Mouse (Mus musculus) urinary bladder, postnatal 36 days (tissue): ENCODE data around the gene Zpbp2.

Source experiments
- DNase-seq, 2 experiments: peaks; one replicate each; pipeline ENCODE4 v3.0.0; 2022; ENCODE audit warnings: low spot score in 2 of 2, mixed read lengths in 1 of 2

Gene Zpbp2

DNA sequence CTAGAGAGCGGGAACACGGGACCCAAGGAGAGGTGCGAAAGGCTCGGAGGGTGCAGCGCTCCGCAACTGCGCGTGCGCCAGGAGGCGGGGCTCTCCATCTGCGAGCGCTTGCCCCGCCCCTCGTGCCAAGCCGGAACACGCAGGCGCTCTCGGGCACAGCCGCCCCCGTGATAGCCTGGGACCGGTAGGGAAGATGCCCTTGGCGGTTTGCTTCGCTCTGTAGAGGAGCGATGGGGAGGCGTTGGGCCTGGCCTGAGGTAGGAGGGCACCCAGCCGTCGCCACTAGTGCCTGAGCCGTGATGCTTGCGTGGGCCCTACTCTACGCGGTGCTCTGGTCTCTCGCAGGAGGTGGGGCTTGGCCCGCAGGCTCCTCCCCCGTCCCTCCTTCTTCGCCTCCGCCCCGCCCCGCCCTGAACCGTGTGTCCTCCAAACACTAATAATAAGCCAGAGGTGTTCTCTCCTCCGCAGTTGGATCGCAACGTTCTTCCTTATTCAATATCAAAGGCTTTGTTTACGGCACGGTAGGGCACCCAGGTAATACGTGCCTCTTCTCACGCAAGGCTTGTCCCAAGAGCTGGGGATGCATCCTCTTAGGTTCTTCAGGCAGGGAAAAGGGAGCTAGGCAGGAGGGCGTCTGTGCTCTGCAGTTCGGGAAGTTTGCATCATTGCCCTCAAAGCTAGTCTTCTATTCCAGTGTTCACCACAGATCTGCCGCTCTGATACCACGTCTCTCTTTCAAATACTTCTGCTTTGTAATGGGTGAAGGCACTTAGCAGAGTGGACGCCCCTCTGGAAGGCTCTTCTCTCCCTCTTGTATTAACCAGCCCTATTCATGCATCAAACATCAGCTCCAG is at the start of gene Zpbp2:
TSS of gene Zpbp2 (plus strand) at position 123 of the 854 bp plus-strand sequence.
- DNase-seq, result peak; percentile 89 to 91

DNA sequence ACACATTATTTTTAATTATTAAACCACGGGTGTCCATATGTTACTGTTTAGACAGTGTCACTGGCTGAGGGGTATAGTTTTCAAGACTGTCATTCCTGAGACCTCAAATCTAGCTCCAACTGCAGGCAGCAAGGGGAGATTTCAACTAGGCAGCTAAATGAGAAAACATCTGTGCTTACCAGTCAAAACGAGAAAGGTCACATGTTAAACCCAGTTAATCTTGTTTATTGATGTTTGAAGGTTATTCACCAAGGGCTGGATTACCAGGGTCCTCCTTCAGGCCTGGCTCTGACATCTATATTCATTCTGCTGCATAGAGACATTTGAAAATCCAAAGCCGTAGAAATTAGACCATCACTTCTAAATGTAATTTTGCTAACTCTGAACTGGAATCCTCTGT is 46.0 kb upstream of the Zpbp2 start:
- DNase-seq, result no peak

DNA sequence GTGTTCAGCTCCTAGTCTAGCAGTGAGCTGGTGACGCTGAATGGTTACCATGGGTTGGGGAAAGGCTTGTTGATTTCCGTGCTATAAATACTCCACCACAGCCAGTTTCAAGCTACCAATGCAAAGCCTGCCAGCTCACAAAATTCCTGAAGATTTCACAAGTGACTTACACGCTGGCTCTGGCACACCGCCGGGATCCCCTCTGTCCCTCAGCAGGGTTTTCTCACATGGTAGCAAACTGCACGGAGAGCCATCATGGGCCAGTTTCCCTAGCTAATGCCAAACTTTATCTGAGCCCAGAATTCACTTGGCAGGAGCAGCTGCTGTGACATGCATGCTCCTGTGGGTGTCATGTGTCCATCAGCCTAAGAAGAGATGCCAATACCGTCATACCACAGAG is 41.5 kb upstream of the Zpbp2 start:
- DNase-seq, result peak in 1 of 2 experiments; percentile 57

DNA sequence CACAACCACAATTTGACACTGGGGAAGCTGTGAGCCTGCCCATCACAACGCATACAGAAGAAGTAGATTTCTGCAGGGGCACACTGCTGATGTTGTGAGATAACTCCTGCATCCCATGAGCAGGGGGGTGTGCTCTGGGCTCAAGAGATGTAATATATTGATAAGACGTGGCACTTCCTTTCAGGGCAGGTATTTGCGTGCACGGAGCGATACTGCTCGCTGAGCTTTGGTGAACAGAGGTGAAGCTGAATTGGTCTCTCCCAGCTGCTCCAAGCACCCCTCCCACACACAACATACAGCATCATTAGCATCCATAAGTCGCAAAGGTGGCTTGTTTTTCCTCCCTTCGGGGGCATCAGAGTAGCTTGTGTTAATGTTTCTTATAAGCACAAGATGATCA is 40.8 kb upstream of the Zpbp2 start:
- peak; percentile 15 to 48 for DNase-seq

DNA sequence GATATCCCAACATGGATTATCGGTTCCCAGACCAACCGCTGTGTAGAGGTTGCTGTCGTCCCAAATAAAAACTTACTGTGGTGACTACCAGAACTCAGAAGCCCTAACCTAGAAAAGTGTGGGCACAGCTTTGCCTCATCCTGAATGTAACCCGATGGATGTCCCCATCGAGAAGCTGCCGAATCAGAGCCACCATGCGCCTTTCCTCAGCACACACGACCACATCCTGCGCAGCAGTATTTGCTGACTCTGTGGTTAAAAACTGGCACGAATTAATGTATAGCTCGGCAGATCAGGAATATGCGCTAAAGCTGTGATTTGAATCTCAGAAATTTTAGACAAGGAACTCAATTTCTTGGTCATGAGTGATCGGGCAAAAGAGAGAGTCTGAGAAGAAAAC is 38.0 kb upstream of the Zpbp2 start:
- DNase-seq, result no peak

DNA sequence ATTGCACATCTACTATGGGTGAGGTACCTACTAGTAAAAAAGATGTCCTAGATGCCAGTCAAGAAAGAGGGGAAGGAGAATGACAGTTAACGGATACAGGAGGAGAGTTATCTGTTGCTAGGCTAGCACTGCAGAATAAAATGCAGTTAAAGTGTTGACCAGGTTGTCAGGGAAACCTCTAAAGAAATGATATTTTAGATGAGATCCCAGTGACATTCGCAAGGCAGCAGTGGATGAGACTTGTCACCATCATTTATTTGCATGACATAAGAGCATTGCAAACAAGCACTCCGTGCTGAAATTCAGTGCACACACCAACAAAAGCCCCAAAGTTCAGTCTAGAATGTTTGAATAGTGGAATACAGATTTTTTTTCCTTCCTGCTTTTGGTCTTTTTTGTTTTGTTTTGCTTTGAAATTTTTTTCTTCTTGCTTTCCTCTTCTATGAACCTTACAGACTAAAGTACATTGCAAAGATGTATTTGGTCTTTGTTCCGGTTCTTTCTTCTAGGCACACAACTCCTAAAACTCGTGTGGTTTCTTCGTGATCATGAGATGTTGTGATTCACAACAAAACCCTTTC is 37.5 kb upstream of the Zpbp2 start:
- no peak for DNase-seq

DNA sequence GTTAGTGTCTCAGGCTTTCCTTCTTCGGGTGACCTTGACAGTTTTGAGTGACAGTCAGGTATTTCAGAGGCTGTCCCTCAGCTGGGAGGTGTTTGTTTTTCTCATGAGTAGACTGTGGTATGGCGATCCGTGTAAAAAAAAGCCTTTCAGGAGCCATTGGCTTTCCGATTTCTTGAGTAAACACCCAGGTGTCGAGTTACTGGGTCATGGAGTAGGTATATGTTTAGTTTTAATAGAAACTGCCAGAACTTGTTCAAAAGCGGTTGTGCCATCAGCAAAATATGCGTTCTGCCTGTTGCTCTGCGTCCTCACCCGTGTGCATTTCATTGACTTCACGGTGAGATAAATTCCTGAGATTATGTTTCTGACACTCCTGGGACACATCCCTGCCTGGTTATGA is 30.4 kb upstream of the Zpbp2 start:
- DNase-seq, result peak in 1 of 2 experiments; percentile 21

DNA sequence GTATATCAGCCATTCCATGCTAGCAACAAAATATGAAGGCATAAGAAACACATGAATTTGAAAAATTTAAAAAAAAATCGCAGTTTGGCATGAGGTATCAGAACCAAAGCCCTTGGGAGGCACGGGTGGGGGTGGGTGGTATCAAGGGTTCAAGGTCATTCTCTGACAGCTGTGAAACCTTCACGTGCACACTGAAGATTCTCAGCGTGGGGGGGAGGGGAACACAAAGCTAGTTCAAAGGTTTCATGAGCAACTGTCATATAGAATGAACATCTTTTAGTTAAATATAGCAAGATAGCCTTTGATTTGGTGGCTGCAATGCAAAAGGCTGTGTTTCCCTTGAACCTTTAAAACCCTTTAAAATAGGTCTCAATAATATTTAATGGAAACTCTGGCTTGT is 25.8 kb upstream of the Zpbp2 start:
- no peak for DNase-seq

DNA sequence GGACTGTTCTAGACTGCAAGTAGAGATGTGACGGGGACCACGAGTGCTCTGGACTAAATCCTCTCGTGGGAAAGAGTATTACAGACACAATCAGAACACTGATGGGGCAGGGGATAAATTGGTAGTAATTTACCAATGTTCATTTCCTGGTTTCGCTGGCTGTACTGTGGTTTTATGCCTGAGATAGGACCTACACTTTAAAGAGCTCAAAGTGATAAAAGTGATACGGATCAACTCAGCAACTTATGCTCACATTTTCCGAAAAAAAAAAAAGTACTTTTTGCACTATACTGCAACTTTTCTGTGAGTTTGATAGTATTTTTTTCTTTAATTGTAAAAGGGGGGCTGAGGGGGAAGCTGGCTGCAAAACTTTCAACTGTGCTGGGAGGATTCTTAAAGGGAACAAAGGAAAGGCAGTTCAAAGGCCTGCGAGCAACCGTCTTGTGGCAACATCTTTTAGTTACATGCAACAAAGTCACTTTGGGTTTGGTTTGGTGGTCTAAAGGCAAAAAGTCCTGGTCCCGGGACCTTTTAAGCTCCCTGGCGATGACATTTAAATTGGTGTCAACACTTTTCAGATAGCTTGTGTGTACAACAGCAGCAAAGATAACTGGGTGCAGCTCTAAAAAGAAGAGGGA is 24.0 kb upstream of the Zpbp2 start:
- no peak for DNase-seq

DNA sequence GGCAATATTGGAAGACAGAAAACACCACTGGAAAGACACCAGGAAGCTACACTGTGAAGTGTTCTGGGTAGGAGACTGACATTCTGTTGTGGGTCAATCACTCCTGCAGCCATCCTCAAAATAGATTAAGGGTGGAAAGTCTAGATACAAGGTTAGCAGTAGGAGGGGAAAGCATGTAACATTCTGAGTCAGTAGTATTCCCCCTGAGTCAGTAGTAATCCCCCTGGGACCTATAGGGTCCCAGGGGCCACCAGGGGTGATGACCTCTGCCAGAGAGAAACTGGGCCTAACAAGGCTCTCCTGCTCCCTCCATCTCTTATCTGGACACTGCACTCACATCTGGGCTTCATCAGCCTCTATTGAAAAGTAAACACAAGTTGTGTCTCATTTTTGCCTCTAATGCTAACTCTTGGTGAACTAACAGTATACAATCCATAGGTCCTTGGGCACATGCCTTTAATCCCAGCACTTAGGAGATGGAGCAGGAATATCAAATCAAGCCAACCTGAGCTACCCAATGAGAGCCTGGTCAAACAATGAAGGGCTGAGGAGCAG is 13.3 kb upstream of the Zpbp2 start:
- DNase-seq, result no peak

DNA sequence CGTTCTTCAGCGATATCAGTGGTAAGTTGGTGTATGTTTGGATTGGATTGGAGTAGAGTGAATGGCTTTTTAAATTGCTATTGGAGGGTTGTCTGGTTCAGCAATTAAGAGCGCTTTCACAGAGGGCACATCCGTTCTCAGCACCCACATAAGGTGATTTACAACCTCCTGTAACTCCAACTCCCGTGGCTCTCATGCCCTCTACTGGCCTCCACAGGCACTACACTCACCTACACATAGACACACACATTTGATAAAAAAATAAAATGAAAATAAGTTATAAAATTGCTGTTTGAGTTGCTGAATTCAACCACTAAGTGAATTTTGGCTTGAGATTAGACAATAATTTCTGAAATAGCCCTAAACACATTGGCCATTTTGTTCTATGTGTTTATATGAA is 10.6 kb upstream of the Zpbp2 start:
- DNase-seq, result no peak

DNA sequence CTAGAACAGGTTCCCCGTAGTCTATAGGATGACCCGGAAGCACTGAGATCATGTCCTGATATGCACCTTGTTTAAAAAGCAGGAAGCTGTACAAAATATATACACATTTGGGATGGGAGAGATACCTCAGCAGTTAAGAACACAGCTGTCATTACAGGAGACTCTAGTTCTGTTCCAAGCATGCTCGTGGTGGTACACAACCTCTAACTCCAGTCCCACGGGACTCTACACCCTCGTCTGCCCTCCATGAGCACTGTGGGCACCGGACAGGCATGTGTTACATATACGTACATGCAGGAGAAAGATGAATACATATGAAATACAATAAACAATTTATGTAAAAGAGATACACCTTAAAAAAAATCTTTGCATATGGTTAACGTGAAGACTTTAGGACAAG is 8.3 kb upstream of the Zpbp2 start:
- DNase-seq, result no peak

DNA sequence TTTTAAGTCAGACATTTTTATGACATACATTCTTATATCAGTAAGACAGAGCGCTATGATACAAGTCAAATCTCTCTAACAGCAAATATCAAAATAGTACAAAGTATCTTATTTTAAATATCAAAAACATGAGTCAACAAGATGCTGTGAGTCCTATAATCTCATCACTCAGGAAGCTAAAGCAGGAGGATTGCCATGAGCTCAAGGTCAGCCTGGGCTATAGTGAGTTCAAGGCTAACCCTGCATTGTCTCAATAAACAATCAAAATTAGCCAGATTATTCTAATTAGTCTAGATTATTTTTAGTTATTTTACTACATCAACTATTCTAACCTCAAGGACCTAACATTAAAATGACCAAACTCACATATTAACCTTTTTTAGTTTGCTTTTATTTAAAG is 7.5 kb upstream of the Zpbp2 start:
- no peak for DNase-seq

DNA sequence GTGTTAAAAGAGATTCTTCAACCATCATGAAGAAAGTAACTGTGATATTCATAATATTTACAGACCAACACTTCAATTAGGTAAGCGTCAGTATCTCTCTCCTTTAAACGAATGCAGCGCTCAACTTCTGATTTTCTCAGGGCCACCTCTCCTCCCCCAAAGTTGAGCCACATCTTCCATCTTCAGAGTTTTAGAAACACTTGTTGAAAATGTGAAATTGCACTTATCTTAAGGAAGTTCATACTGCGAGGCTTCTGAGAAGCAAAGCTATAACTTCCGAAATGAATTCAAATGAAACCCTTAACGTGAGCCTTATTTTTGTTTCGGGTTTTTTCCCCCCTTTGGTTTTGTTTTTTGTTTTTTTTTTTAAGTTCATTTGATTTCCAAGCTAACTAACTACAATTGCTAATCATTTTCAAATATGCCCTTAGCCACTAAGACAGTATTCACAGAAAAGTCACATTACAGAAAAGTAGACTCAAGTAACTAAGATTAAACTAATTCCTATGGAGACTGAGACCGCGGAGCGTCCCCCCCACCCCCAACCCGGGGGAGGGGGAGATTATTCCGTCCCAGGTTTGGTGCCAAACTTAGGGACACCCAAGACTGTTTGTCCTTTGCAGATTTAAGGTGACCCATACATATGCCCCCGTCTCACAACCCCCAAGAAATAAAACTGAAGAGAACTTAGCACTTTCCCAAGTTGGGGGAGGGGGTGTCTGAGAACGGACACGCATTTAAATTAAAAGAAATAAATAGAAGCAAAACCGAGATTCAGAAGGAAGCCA is 5.8 kb upstream of the Zpbp2 start:
- no peak for DNase-seq

DNA sequence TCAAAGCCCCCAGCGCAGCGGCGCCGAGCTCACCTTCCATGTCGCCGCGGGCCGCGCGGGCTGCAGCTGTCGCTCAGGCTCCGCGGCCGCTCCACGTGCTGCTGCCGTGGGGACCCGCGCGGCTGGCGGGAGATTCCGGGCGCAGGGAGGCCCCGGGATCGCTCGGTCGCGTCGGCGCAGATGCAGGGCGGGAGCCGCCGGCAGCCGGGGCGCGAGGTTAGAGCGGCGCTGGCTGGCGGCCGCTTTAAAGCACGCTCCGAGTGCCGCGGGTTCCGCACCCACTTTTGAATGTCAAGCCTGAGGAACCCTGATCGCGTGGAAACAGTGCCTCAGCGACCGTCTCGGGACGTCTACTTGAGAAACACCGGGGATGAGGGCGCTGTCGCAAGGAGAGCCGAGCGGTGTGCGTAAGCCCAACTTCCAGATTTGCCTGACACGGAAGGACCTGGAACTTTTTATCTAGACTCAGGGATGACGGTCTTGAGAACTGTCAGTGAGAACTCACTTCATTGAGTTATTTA is 5.1 kb upstream of the Zpbp2 start, which contains the start of gene Ikzf3:
TSS of gene Ikzf3 (minus strand) at position 321 of the 521 bp plus-strand sequence.
- peak; percentile 36 to 47 for DNase-seq

DNA sequence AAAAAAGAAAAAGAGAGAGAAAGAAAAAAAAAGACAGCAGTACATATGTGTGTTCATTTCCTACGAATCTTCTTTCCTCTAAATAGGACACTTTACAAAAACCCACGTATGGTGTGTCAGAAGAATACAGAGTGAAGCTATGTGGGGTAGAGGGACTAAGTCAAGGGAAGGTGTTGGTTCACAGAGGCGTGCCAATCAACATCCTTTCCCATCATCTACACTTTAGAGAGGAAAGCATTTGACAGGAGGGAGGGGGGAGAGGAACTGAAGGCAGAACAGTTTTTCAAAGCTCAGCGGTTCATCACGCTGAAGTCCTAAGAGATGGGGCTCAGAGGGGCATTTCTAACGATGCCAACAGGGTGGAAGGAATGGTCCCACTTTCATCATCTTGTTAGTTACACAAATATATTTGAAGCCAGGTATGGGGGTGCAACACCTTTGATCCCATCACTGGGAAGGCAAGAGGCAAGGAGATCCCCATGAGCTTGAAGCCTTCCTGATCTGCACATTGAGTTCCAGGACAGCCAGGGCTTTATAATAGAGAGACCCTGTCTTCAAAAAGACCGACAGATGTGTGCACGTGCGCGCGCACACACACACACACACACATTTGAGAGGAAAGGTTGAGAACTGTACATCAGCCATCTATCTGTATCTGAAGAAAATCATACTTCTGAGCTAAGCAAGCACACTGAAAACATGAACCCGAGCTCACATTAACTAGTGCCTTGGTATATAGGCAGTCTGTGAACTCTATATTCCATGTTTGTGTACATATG is 4.2 kb upstream of the Zpbp2 start:
- no peak for DNase-seq

DNA sequence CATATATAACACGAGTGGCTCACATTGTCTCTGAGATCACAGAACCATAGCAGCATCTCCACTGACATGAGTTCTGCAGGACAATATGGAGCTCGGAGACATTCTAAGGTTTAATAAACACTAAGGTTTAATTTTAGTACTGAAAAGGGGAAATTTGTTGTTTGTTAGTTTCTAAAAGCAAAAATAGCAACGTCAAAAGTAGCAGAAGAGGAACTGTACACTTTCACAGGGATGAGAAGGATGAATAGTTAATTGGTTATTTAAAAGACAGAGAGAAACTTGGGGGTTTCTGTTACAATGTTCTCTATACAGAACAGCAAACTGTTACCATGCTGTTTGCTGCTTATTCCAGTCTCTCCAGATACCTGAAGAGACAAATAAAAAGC is 3.6 kb upstream of the Zpbp2 start:
- DNase-seq, result no peak

DNA sequence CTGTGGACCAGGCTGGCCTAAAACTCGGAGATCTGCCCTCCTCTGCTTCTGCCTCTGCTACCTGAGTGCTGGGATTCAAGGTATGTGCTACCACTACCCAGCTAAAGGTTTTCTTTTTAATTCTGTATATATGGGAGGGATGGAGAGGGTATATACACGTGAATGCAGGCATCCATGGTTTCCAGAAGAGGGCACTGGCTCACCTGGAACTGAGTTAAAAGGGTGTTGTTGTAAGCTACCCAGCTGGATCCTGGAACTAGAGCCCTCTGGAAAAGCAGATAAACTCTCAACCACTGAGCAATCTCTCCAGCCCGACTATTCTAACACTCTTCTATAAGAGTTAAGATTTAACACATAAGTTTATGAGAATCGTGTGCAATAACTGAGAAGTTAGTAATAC is 1.5 kb upstream of the Zpbp2 start:
- DNase-seq, result no peak

DNA sequence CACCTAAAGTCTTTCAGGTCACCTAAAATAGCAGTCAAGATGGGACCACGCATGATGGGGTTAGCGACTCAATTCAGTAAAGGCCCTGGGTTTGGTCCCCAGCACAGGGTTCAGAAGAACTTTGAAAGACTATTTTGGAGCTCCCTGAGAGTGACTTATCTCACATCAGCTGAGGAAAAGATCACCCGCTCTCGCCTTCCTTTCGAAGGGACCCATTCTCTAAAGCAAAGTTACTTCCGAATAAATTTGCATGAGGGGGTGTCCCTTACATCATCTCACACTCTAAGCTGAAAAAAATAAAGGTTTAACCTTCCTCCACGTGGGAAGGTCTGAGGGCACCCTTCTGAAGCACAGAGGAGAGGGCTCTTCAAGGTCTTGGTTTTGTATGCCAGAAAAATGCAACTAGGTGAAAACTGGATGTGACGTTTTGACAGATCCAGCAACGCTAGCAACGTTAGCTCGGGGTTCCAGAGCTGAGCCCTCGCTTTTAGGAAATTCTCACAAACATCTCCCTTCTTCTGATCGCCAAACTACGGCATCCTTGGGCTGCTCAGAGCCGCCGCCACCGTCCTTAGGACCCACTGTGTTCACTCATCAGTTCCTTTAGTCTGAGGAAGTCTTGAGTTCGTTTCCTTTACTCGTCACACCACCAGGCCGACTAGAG is 454 bp upstream of the Zpbp2 start:
- DNase-seq, result no peak

DNA sequence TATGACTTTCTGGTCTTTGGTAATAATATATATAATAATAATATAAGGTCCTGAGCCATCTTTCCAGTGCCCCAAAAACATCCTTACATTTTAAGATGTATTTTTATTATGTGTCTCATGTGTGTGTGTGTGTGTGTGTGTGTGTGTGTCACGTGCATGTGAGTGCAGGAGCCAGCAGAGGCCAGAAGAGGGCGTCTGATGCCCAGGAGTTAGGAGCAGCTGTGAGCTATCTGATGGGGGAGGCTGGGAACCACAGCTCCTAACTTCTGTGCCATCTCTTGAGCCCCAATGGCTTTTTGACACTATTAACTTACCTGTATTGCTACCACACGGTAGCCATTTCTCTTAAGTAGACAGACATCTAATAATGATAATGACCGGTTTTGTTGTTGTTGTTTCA is 3.1 kb downstream of the Zpbp2 start:
- DNase-seq, result no peak
